Comparison of ENCODE assay signal across 17 mouse cellular contexts in the genomic region with DNA sequence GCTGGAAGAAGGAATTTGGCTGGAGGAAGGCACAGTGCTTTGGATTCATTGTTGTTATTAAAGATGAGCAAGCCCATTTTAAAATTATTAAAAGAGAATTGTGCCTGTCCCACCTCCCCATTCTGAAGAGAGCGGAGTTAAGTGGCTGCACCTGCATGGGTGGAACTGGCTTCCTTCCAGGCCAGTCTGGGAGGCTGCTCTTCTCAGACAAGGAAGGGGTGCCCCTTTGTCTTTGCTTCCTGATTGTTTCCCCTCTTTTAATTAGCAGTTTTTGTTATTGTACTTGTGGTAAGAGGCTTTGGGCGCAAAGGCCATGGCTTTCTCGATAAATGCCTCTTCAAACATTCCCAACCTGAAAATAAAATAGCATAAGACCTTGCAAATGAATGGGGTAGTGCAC.
"Had no signal": no experiment of that assay in that cellular context is flagged by ENCODE, and none has a peak within 500 bp of the region (broad histone marks: within the 10 kb centered on the region; RNA-seq: fewer than 3 reads in every experiment).

No protein-coding gene starts in this region.

- H3K4me1 ChIP-seq: liver, embryonic 13.5 days had no signal

- H3K4me3 ChIP-seq: intestine, embryonic 15.5 days; kidney, embryonic 15.5 days; liver, embryonic 13.5 days; midbrain, embryonic 15.5 days; myocyte; neural tube, embryonic 13.5 days had no signal

- H3K9ac ChIP-seq: intestine, embryonic 15.5 days; kidney, embryonic 15.5 days; liver, embryonic 13.5 days; midbrain, embryonic 15.5 days; neural tube, embryonic 13.5 days had no signal

- DNase-seq: kidney, adult 11 months; kidney, adult 8-10 months; kidney, postnatal 10 days; left cerebral cortex, postnatal 4 days; liver, embryonic 13.5 days; lung, adult 2 months; lung, postnatal 10 days; thymus, adult 2 months; thymus, postnatal 14 days; thymus, postnatal 4 days had no signal

- H3K27ac ChIP-seq: intestine, embryonic 15.5 days; kidney, embryonic 15.5 days; liver, embryonic 13.5 days; macrophage; midbrain, embryonic 15.5 days; neural tube, embryonic 13.5 days; stomach, postnatal 0 days had no signal

- H3K27me3 ChIP-seq: intestine, embryonic 15.5 days; kidney, embryonic 15.5 days; liver, embryonic 13.5 days; midbrain, embryonic 15.5 days; neural tube, embryonic 13.5 days had no signal

- H3K4me2 ChIP-seq: intestine, embryonic 15.5 days; kidney, embryonic 15.5 days; liver, embryonic 13.5 days; midbrain, embryonic 15.5 days; neural tube, embryonic 13.5 days had no signal

- H3K9me3 ChIP-seq: intestine, embryonic 15.5 days; kidney, embryonic 15.5 days; liver, embryonic 13.5 days; midbrain, embryonic 15.5 days; neural tube, embryonic 13.5 days had no signal

- ATAC-seq: intestine, embryonic 15.5 days; midbrain, embryonic 15.5 days had no signal

- H3K36me3 ChIP-seq: intestine, embryonic 15.5 days; kidney, embryonic 15.5 days; liver, embryonic 13.5 days; midbrain, embryonic 15.5 days; neural tube, embryonic 13.5 days had no signal
